Mouse (Mus musculus) lung, adult 18-20 months (tissue): Measurements from ENCODE around the gene Cyth1.

Experiments
- DNase-seq, 2 experiments: peaks; one replicate each; pipeline ENCODE4 v3.0.0; 2022; ENCODE audit warnings: mixed read lengths in 2 of 2

The Cyth1 gene

DNA sequence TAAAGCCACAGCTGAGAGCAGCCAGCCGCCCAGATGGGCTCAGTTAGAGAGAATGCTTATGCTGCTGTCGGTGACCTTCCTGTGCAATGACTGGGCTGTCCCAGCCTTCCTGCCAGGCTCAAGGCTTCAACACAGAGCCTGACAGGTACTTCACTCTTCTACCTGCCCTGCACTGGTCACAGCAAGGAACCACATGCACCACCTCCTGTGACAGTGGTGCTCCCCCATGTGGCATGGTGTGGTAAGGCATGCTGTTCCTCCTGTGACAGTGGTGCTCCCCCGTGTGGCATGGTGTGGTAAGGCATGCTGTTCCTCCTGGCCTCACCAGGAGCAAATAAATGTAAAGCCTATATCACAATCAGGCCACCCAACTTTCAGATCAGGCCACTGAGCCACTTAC lies 145.6 kb downstream of the Cyth1 start:
- DNase-seq = peak; percentile 83 to 88

DNA sequence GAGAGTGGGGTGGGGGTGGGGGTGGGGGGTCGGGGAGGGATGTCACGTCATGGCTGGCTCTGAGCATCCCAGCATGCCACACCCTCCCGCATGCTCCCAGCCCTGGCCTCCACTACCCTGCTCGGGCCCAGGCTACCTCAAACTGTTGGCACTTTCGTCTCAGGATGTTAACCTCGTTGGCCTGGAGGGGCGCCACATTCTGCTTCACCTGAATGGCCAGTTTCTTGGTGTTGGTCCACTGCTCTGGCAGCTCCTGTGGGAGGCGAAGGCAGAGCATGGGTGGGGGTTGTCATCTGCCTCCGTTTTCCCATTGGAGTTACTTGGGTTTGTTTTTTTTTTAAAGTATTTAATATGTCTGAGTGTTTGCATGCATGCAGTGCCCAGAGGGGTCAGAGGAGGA lies 147.3 kb downstream of the Cyth1 start:
- DNase-seq = no peak

DNA sequence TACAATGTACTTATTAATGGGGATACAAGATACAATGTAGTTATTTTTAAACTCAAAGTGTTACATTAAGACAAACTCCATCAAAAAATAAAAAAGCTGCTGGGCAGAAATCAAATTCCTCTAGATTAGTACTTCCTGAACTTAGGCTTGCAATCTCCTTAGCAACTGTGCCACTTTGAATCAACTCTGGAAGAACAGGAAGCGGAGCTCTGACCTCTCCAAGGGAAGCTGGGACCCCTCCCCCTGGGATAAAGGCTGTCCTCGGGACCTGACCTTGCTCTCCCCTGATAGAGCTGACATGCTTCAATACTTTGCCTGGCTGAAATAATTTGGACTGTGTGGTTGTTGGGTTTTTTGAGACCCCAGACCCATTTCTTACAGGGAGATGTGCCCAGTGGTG lies 151.7 kb downstream of the Cyth1 start:
- DNase-seq = no peak

DNA sequence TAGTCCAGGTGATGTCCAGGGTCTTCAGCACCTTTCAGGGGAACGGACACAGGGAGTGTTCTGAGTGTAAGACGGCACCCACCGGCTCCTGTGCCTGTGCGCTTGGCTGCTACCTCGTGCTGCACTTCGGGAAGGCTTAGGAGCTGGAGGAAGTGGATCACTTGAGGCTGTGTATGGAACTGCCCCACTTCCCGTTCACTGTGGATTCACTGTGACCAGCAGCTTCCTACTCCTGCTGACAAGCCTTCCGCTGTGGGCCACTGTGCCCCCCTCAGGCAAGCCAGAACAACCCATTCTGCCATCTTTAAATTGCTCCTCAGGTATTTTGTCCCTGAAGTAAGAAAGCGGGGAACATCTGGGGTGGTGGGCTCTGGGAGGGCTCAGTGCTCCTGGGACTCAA lies 153.4 kb downstream of the Cyth1 start:
- no peak for DNase-seq

DNA sequence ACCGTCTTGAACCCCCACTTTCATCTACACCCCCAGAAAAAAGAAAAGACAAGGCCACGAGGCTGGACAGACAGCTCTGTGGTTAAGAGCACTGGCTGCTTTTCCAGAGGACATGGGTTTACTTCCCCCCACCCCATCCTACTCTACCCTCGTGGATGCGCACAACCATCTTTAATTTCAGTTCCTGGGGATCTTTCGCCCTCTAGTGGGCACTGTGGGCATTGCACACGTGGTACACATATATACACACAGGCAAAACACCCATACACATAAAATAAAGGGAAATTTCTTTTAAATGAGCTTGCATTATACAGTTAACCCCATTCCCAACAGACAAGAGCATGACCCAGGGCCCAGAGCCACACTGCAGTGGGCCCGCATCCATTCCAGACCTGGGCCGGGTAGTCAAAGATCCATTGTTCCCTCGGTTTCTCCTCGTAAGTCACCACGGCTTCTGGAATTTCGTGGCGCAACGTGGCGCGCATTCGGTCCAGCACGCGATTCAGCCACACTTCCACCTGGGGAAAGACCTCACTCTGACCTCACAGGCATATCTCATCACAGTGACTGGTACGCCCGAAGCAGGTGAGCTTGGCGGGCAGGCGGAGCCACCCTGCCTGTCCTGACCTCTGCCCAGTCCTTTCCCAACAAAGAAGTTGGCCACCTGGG lies 157.3 kb downstream of the Cyth1 start:
- no peak for DNase-seq

DNA sequence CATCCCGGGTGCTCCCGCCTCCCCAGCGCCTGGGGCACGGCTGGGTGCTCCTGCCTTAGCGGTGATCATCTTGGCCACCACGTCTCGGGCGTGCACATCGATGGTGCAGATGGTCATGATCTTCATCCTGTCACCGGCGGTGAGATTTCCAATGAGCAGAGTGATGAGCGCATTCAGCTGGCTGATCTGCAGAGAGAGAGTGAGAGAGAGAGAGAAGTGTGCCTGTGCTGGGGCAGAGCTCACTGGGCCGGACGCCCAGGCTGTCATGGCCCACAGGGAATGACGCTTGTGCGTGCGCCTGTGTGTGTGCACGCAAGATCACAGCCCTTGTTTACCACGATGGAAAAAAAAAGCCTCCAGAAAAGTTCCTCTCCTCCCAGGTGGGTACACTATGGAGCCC lies 159.5 kb downstream of the Cyth1 start:
- DNase-seq = no peak

DNA sequence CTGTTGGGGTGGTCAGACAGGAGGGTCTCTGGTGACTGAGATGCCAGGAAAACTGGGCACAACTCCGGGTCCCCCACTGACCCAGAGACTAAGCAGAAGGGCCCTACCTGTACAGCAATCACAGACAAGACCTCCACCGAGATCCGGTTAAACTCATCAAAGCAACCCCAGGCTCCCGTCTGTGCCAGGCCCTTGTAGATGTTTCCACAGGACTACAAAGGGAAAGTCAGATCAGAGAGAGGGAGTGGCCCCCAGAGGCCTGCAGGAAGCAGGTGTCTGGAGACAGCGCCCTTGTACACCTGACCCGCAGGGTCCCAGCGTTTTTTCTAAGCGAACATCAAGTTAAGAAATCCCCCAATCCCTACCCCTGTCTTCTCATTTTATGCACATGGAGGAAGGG lies 162.4 kb downstream of the Cyth1 start:
- no peak for DNase-seq

DNA sequence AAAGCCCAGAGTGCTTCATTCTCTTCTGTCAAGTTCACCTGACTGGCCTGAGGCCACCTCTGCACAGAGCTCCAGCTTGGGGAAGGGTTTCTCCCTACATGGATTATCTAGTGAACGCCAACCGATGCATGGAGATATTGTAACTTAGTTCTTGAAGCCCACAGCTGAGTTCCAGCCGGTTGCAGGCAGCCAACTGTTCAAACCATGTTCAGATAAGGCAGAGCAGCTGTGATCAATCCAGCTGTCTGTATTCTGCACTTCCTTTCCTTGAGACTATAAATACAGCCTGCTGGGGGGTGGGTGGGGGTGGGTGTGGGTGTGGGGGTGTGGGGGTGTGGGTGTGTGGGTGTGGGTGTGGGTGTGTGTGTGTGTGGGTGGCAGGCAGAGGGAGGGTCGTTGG lies 163.2 kb downstream of the Cyth1 start:
- DNase-seq = no peak

DNA sequence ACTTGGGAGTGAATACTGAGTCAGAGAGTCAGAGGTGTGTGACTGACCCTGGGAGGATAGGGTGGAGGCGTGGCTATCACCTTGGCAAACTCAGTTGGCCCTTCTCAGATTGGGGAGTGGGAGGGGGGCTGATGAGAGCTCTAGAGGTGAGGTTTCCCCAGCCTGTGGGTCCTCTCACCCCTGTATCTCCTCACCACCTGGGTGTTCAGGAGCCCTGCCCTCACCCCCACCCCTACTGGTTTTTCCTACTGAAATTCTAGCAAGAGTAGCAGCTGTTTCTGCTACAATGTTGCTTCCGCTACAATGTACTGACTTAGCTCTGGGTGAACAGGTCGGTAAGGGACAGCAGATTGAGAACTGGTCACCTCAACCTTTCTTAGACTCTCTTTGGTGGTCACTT lies 164.1 kb downstream of the Cyth1 start:
- no peak for DNase-seq

DNA sequence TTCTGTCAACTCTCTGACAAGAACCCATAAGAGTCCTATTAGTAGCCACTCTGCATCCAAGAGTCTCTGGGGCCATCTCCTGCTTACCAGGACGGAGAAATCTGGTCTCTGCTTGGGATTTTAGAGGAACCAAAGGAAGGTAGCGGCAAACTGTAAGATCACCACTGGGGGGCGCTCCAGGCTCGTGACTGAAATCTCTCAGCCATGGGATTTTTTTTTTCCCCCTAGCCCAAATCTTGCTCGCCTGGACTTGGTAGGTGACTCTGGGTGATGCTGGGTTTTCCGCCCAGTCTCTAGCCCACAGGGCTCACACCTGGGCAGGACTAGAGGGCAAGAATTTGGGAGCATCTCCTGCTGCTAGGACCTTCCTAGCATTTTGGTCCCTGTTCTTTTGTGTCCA lies 164.6 kb downstream of the Cyth1 start:
- DNase-seq = peak; percentile 21 to 44

DNA sequence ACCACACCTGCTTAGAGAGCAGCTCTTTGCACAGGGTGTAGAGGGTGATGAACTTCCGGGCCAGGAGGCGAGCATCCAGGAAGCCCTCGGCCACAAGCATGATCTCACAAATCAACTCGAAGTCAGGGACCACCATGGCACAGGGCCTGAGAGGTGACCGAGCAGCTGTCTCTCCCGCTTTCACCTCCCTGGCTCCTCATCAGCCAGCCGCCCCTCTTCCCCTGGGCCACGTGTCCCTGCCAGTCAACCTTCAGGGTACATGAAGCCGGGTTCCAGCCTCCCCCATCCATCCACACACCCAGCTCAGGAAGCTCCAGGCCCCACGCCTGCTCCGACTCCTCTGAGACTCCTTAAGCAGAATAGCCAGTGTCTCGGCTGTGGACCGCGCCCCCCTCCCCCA lies 166.1 kb downstream of the Cyth1 start:
- no peak for DNase-seq
